Mouse (Mus musculus): Measurements from ENCODE around the gene Iqch. TPM values are rescaled to one million over a fixed set of nuclear protein-coding genes. Genes with fewer than 3 reads are reported as not detected.

Gene Iqch
- polyA plus RNA-seq, 1 experiment from 2014 or later, result not detected

DNA sequence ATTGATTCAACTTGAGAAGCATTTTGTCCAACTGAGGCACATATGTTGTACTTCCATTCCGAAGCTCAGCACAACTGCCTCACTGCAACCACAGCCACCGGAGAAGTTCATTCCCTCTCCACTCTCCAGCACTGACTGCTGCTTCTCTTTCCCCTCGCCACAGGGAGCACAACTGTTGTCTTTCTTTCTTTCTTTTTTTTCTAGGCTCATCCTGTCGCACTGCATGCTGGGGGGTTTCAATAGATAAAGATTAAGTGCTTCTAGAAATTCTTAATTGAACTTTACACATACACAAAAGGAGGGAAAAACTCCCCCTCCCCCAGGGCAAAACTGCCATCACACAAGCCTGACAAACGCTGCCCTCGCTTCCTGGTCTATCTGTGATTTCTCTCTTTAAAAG is 113.1 kb downstream of the Iqch start:
- Histone ChIP-seq H3K27me3 (ENCODE audit: insufficient read depth, low read length) (no peaks in the 10 kb centered on the region; the same call in 1 of the 2 replicates), H3K27ac (ENCODE audit: low read length) (no peak overlapping the region), H3K4me1 (ENCODE audit: insufficient read depth, low read length) (no peaks in the 10 kb centered on the region), H3K9ac (replicated peaks; ENCODE audit: low read length) (no peak overlapping the region), H3K4me3 (ENCODE audit: low read length) (no peak overlapping the region), H3K4me2 (replicated peaks; ENCODE audit: low read depth, low read length) (no peak overlapping the region), H3K9me3 (ENCODE audit: low read length) (no peaks in the 10 kb centered on the region), H3K36me3 (ENCODE audit: insufficient read depth, low read length) (no peaks in the 10 kb centered on the region)
- no peak for ATAC-seq (ENCODE audit: low FRiP score, low TSS enrichment)
- WGBS, result 72% methylated on average over 6 of the region's 6 CpGs

DNA sequence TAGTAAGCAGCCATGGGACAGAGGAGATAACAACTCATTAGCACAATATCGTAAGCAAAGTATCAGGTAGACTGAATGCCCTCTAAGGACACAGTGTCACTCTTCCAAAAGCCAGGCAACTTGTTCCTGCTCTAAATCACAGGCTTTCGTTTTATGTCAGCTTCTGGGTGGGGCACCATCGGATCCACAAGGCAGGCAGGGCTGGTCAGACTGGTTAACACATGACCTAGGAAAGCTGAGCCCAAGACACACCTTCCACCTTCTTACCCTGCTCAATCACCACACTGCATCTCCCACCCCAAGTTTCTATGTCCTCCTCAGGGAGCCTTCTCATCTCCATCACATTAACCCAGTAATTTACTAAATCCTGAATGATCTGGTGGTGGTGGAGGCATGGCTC is 136.7 kb downstream of the Iqch start:
- no peak overlapping the region for H3K27ac ChIP-seq (ENCODE audit: low read length)
- H3K36me3 ChIP-seq (ENCODE audit: insufficient read depth, low read length), result no peaks in the 10 kb centered on the region
- H3K9me3 ChIP-seq (ENCODE audit: low read length), result no peaks in the 10 kb centered on the region
- no peak for ATAC-seq (ENCODE audit: low FRiP score, low TSS enrichment)
- H3K4me1 ChIP-seq (ENCODE audit: insufficient read depth, low read length), result no peaks in the 10 kb centered on the region
- no peaks in the 10 kb centered on the region for H3K27me3 ChIP-seq (ENCODE audit: insufficient read depth, low read length)
- H3K4me3 ChIP-seq (ENCODE audit: low read length), result no peak overlapping the region
- 68% methylated on average over 3 of the region's 3 CpGs for WGBS
- no peak overlapping the region for H3K9ac ChIP-seq (replicated peaks; ENCODE audit: low read length)
- H3K4me2 ChIP-seq (replicated peaks; ENCODE audit: low read depth, low read length), result no peak overlapping the region

GRCm38 (mm10) chr9:63462296-63462695 is 140.0 kb downstream of the Iqch start:
- Histone ChIP-seq H3K36me3 (ENCODE audit: insufficient read depth, low read length) (no peaks in the 10 kb centered on the region), H3K27me3 (ENCODE audit: insufficient read depth, low read length) (no peaks in the 10 kb centered on the region), H3K4me3 (ENCODE audit: low read length) (no peak overlapping the region), H3K9me3 (ENCODE audit: low read length) (no peaks in the 10 kb centered on the region), H3K4me2 (replicated peaks; ENCODE audit: low read depth, low read length) (no peak overlapping the region), H3K27ac (ENCODE audit: low read length) (no peak overlapping the region), H3K4me1 (ENCODE audit: insufficient read depth, low read length) (no peaks in the 10 kb centered on the region), H3K9ac (replicated peaks; ENCODE audit: low read length) (no peak overlapping the region)
- WGBS, result 61% methylated on average over 2 of the region's 2 CpGs
- ATAC-seq (ENCODE audit: low FRiP score, low TSS enrichment), result no peak

- Histone ChIP-seq H3K9ac (replicated peaks; ENCODE audit: low read length) (no peak overlapping the region), H3K4me3 (ENCODE audit: low read length) (no peak overlapping the region), H3K4me2 (replicated peaks; ENCODE audit: low read depth, low read length) (no peak overlapping the region), H3K4me1 (ENCODE audit: insufficient read depth, low read length) (no peaks in the 10 kb centered on the region), H3K9me3 (ENCODE audit: low read length) (no peaks in the 10 kb centered on the region), H3K27me3 (ENCODE audit: insufficient read depth, low read length) (no peaks in the 10 kb centered on the region), H3K27ac (ENCODE audit: low read length) (no peak overlapping the region), H3K36me3 (ENCODE audit: insufficient read depth, low read length) (no peaks in the 10 kb centered on the region)
- ATAC-seq (ENCODE audit: low FRiP score, low TSS enrichment), result no peak
Measured at GRCm38 (mm10) chr9:63456401-63456800, 145.9 kb downstream of the Iqch start.

DNA sequence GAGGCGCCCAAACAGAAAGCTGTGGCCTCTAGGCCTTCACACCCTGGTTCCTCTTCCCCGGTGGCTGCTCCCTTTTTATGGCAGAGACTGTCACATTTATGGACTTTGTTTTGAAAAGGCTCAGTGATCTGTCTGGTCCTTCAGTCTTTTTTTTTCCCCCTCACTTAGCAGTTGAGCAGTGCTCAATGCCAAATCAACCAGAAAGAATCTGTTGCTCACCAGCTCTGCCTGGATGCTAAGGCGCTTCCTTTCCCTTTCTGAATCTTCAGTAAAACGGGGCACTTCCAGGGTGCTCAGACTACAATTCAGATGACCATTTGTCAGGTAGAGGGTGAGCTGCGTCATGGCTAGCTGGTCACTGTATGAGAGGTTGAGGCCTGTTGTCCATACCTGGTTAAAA is 148.0 kb downstream of the Iqch start:
- H3K4me3 ChIP-seq (ENCODE audit: low read length), result no peak overlapping the region
- 53% methylated on average over 5 of the region's 5 CpGs for WGBS
- no peaks in the 10 kb centered on the region for H3K4me1 ChIP-seq (ENCODE audit: insufficient read depth, low read length)
- no peak for ATAC-seq (ENCODE audit: low FRiP score, low TSS enrichment)
- no peak overlapping the region for H3K4me2 ChIP-seq (replicated peaks; ENCODE audit: low read depth, low read length)
- no peaks in the 10 kb centered on the region for H3K9me3 ChIP-seq (ENCODE audit: low read length)
- no peak overlapping the region for H3K9ac ChIP-seq (replicated peaks; ENCODE audit: low read length)
- H3K36me3 ChIP-seq (ENCODE audit: insufficient read depth, low read length), result no peaks in the 10 kb centered on the region
- no peaks in the 10 kb centered on the region for H3K27me3 ChIP-seq (ENCODE audit: insufficient read depth, low read length)
- no peak overlapping the region for H3K27ac ChIP-seq (ENCODE audit: low read length)

DNA sequence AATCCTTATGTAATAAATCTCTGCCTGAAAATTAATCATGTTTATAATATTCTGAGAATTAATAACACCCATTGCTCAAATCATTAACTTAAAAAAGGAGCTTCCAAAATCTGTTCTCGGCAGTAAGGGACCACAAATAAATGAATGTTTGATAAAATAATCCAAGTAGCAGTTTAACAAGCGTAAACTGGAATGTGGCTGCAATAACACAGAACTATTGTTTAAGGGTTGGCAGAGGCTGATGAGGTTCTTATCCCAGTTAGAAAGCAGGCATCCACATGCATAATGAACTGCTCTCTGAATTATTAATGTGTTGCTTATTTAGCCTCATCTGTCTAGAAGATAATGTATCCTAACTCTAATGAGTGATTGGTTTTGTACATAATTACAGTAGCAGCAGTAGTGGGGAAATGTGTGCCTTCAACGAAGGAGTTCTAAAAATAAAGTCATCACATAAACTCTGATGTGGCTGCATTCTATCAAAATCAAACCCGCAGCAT is 151.7 kb downstream of the Iqch start:
- ATAC-seq (ENCODE audit: low FRiP score, low TSS enrichment), result no peak
- no peak overlapping the region for H3K4me2 ChIP-seq (replicated peaks; ENCODE audit: low read depth, low read length)
- H3K27ac ChIP-seq (ENCODE audit: low read length), result no peak overlapping the region
- no peaks in the 10 kb centered on the region for H3K36me3 ChIP-seq (ENCODE audit: insufficient read depth, low read length)
- no peaks in the 10 kb centered on the region for H3K4me1 ChIP-seq (ENCODE audit: insufficient read depth, low read length)
- 66% methylated on average over 4 of the region's 4 CpGs for WGBS
- no peaks in the 10 kb centered on the region for H3K9me3 ChIP-seq (ENCODE audit: low read length)
- no peak overlapping the region for H3K9ac ChIP-seq (replicated peaks; ENCODE audit: low read length)
- H3K4me3 ChIP-seq (ENCODE audit: low read length), result no peak overlapping the region
- H3K27me3 ChIP-seq (ENCODE audit: insufficient read depth, low read length), result no peaks in the 10 kb centered on the region

DNA sequence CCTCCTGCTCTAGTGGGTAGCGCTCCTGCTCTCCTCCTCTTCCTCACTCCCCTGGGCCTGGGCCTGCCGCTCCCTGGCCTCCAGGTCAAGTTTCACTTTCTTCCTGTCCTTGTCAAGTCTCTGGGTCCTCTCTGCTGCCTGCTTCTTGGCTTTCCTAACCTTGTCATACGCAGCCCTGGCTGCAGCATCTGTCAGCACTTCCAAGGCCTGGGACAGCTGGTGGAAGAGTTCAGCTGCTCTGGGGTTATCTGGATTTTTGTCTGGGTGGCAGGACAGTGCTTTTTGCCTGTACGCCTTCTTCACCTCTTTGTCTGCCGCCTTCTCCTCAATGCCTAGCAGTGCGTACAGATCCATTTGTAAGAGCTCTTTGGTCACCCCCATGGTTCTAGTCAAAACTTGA is 158.6 kb downstream of the Iqch start:
- no peaks in the 10 kb centered on the region for H3K4me1 ChIP-seq (ENCODE audit: insufficient read depth, low read length)
- no peak for ATAC-seq (ENCODE audit: low FRiP score, low TSS enrichment)
- H3K27ac ChIP-seq (ENCODE audit: low read length), result no peak overlapping the region
- H3K4me3 ChIP-seq (ENCODE audit: low read length), result no peak overlapping the region
- no peaks in the 10 kb centered on the region for H3K9me3 ChIP-seq (ENCODE audit: low read length)
- H3K9ac ChIP-seq (replicated peaks; ENCODE audit: low read length), result no peak overlapping the region
- no peaks in the 10 kb centered on the region for H3K36me3 ChIP-seq (ENCODE audit: insufficient read depth, low read length)
- no peak overlapping the region for H3K4me2 ChIP-seq (replicated peaks; ENCODE audit: low read depth, low read length)
- H3K27me3 ChIP-seq (ENCODE audit: insufficient read depth, low read length), result no peaks in the 10 kb centered on the region
- WGBS, result 74% methylated on average over 6 of the region's 6 CpGs

- H3K9me3 ChIP-seq (ENCODE audit: low read length), result no peaks in the 10 kb centered on the region
- H3K4me2 ChIP-seq (replicated peaks; ENCODE audit: low read depth, low read length), result no peak overlapping the region
- no peak for ATAC-seq (ENCODE audit: low FRiP score, low TSS enrichment)
- H3K9ac ChIP-seq (replicated peaks; ENCODE audit: low read length), result no peak overlapping the region
- no peak overlapping the region for H3K4me3 ChIP-seq (ENCODE audit: low read length)
- H3K4me1 ChIP-seq (ENCODE audit: insufficient read depth, low read length), result no peaks in the 10 kb centered on the region
- no peak overlapping the region for H3K27ac ChIP-seq (ENCODE audit: low read length)
- no peaks in the 10 kb centered on the region for H3K27me3 ChIP-seq (ENCODE audit: insufficient read depth, low read length)
- H3K36me3 ChIP-seq (ENCODE audit: insufficient read depth, low read length), result no peaks in the 10 kb centered on the region
- 71% methylated on average over 1 of the region's 1 CpGs for WGBS
Measured at GRCm38 (mm10) chr9:63430652-63431051, 171.6 kb downstream of the Iqch start.

- ATAC-seq (ENCODE audit: low FRiP score, low TSS enrichment), result no peak
Measured at GRCm38 (mm10) chr9:63421096-63421736, 181.1 kb downstream of the Iqch start.

DNA sequence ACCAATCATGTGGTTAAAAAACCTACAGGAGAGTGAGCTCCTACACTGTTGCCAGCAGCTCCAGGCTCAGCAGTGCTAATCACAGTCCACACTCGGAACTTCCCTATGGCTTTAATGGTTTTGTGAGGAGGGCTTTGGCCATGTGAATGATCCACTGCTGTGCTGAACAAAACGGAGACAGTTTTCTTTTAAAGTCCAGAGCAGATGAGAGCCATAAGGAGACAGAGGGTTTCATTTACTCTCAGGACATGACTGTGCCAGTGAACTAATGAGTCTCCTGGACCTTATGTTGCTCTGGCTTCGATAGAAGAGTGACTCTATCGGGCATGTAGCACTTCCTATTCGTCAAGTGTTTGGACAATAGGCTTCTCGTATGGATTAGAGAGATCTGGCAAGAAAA is 181.9 kb downstream of the Iqch start:
- H3K4me3 ChIP-seq (ENCODE audit: low read length), result no peak overlapping the region
- H3K36me3 ChIP-seq (ENCODE audit: insufficient read depth, low read length), result no peaks in the 10 kb centered on the region
- WGBS, result 49% methylated on average over 6 of the region's 6 CpGs
- H3K27ac ChIP-seq (ENCODE audit: low read length), result no peak overlapping the region
- no peaks in the 10 kb centered on the region for H3K9me3 ChIP-seq (ENCODE audit: low read length)
- no peak overlapping the region for H3K4me2 ChIP-seq (replicated peaks; ENCODE audit: low read depth, low read length)
- H3K4me1 ChIP-seq (ENCODE audit: insufficient read depth, low read length), result peaks cover 2% of the 10 kb centered on the region; the same call in 1 of the 2 replicates
- H3K9ac ChIP-seq (replicated peaks; ENCODE audit: low read length), result no peak overlapping the region
- H3K27me3 ChIP-seq (ENCODE audit: insufficient read depth, low read length), result no peaks in the 10 kb centered on the region
- no peak for ATAC-seq (ENCODE audit: low FRiP score, low TSS enrichment)

More at GRCm38 (mm10) chr9:63421096-63421736, 181.1 kb downstream of the Iqch start:
- Histone ChIP-seq H3K4me1 (ENCODE audit: insufficient read depth, low read length) (peaks cover 2% of the 10 kb centered on the region; the same call in 1 of the 2 replicates), H3K9me3 (ENCODE audit: low read length) (no peaks in the 10 kb centered on the region), H3K27me3 (ENCODE audit: insufficient read depth, low read length) (no peaks in the 10 kb centered on the region), H3K9ac (replicated peaks; ENCODE audit: low read length) (no peak overlapping the region), H3K4me2 (replicated peaks; ENCODE audit: low read depth, low read length) (no peak overlapping the region), H3K36me3 (ENCODE audit: insufficient read depth, low read length) (no peaks in the 10 kb centered on the region), H3K27ac (ENCODE audit: low read length) (no peak overlapping the region), H3K4me3 (ENCODE audit: low read length) (no peak overlapping the region)
- WGBS, result 49% methylated on average over 9 of the region's 9 CpGs

Data from kidney, embryonic 16.5 days (tissue).